Mouse (Mus musculus): Measurements from ENCODE around the gene Lypd5. TPM values are rescaled to one million over a fixed set of nuclear protein-coding genes. Genes with fewer than 3 reads are reported as not detected.
A peak's percentile ranks its signal among the peaks of the same experiment; 100 is the strongest.

The Lypd5 gene
- polyA plus RNA-seq, 1 experiment from 2014 or later: not detected

- H3K27ac ChIP-seq: peak overlapping the region; percentile 85
- H3K4me1 ChIP-seq: peaks cover 24% of the 10 kb centered on the region
- H3K4me3 ChIP-seq: peak overlapping the region; percentile 58
These were observed 28.3 kb downstream of the Lypd5 start for GRCm38 (mm10) chr7:24377091-24377865.

GRCm38 (mm10) chr7:24378049-24378701 is 29.2 kb downstream of the Lypd5 start:
- Histone ChIP-seq H3K36me3 (no peaks in the 10 kb centered on the region), H3K4me3 (no peak overlapping the region), H3K27ac (peak overlapping the region; percentile 85), H3K9me3 (no peaks in the 10 kb centered on the region), H3K4me1 (peaks cover 22% of the 10 kb centered on the region), H3K27me3 (ENCODE audit: insufficient read depth, poor library complexity, severe bottlenecking) (peaks cover 37% of the 10 kb centered on the region)
- 68% methylated on average over 10 of the region's 10 CpGs for WGBS
- DNase-seq (ENCODE audit: low spot score): no peak

More at GRCm38 (mm10) chr7:24377091-24377865, 28.3 kb downstream of the Lypd5 start:
- Histone ChIP-seq H3K27me3 (ENCODE audit: insufficient read depth, poor library complexity, severe bottlenecking) (peaks cover 36% of the 10 kb centered on the region), H3K36me3 (no peaks in the 10 kb centered on the region), H3K9me3 (no peaks in the 10 kb centered on the region)
- WGBS: 4% methylated on average over 49 of the region's 49 CpGs
- peak; percentile 96 for DNase-seq (ENCODE audit: low spot score)

- Histone ChIP-seq H3K36me3 (no peaks in the 10 kb centered on the region), H3K27me3 (ENCODE audit: insufficient read depth, poor library complexity, severe bottlenecking) (peaks cover 52% of the 10 kb centered on the region), H3K4me3 (no peak overlapping the region), H3K27ac (peak overlapping the region; percentile 60; the same call in 1 of the 2 replicates), H3K9me3 (no peaks in the 10 kb centered on the region), H3K4me1 (peaks cover 17% of the 10 kb centered on the region)
- DNase-seq (ENCODE audit: low spot score): no peak
- 55% methylated on average over 7 of the region's 7 CpGs for WGBS
These were observed 30.9 kb downstream of the Lypd5 start for GRCm38 (mm10) chr7:24379934-24380333.

DNA sequence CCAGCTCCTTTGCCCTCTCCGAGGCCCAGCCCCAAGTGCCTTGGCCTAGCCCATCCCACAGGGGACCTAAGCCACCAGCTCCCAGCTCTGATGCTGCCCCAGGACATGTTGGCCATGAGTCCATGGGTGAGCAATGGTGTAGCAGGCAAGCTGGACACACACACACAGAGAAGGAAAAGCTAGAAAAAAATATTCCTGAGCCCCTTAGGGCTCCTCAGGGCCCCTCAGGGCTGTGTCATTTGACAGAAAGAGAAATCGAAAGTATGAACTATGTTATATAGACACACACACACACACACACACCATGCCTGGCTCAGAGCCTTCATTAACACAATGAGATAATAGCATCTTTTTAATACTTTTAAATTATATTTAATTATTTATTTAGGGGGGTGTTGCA is 31.4 kb downstream of the Lypd5 start:
- Histone ChIP-seq H3K27me3 (ENCODE audit: insufficient read depth, poor library complexity, severe bottlenecking) (peaks cover 52% of the 10 kb centered on the region), H3K36me3 (no peaks in the 10 kb centered on the region), H3K9me3 (no peaks in the 10 kb centered on the region), H3K4me1 (peaks cover 17% of the 10 kb centered on the region), H3K27ac (peak overlapping the region; percentile 60; the same call in 1 of the 2 replicates), H3K4me3 (no peak overlapping the region)
- 64% methylated on average over 2 of the region's 2 CpGs for WGBS
- DNase-seq (ENCODE audit: low spot score): no peak

- no peak overlapping the region for H3K4me3 ChIP-seq
- peak overlapping the region; percentile 42 for H3K27ac ChIP-seq
- H3K27me3 ChIP-seq (ENCODE audit: insufficient read depth, poor library complexity, severe bottlenecking): peaks cover 43% of the 10 kb centered on the region
- no peaks in the 10 kb centered on the region for H3K9me3 ChIP-seq
- DNase-seq (ENCODE audit: low spot score): no peak
- H3K36me3 ChIP-seq: no peaks in the 10 kb centered on the region
- WGBS: 80% methylated on average over 16 of the region's 16 CpGs
- H3K4me1 ChIP-seq: peaks cover 7% of the 10 kb centered on the region; the same call in 1 of the 2 replicates
These were observed 33.9 kb downstream of the Lypd5 start for GRCm38 (mm10) chr7:24382730-24383372.

- H3K9me3 ChIP-seq: no peaks in the 10 kb centered on the region
- WGBS: 51% methylated on average over 6 of the region's 6 CpGs
- no peak overlapping the region for H3K4me3 ChIP-seq
- peak overlapping the region; percentile 42; the same call in 1 of the 2 replicates for H3K27ac ChIP-seq
- peaks cover 7% of the 10 kb centered on the region; the same call in 1 of the 2 replicates for H3K4me1 ChIP-seq
- no peaks in the 10 kb centered on the region for H3K36me3 ChIP-seq
- peaks cover 31% of the 10 kb centered on the region for H3K27me3 ChIP-seq (ENCODE audit: insufficient read depth, poor library complexity, severe bottlenecking)
- DNase-seq (ENCODE audit: low spot score): peak; percentile 90
These were observed 35.1 kb downstream of the Lypd5 start for GRCm38 (mm10) chr7:24384070-24384469.

- Histone ChIP-seq H3K9me3 (no peaks in the 10 kb centered on the region), H3K4me1 (peaks cover 7% of the 10 kb centered on the region; the same call in 1 of the 2 replicates), H3K4me3 (0 out of 2 replicates have a peak overlapping the region, but pooled peaks have one; percentile 23), H3K36me3 (no peaks in the 10 kb centered on the region), H3K27ac (no peak overlapping the region), H3K27me3 (ENCODE audit: insufficient read depth, poor library complexity, severe bottlenecking) (peaks cover 24% of the 10 kb centered on the region)
- DNase-seq (ENCODE audit: low spot score): no peak
- WGBS: 7% methylated on average over 11 of the region's 11 CpGs
These were observed 35.8 kb downstream of the Lypd5 start for GRCm38 (mm10) chr7:24384827-24385226.

DNA sequence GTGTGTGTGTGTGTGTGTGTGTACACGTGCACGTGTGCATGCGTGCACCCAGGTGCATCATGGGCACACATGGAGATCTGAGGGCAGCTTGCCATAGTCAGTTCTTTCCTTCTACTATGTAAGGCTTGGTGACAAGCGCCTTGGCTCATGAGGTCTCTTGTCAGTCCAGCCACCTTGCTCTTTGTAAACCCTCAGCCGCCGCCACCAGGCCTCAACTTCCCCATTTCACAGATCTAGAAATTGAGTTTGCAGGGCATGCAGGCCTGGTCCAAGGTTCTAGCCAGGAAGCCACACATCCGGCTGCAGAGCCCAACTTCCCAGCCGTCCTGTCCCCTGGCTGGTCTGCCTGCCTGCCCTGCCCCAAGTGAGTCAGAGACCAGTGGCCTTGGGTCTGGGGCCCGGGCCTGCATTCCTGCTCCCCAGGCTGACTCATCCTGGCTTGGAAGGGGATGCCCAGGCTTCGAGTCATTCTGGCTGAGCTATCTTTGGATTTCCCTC is 38.1 kb downstream of the Lypd5 start:
- H3K4me3 ChIP-seq: no peak overlapping the region
- peaks cover 20% of the 10 kb centered on the region for H3K27me3 ChIP-seq (ENCODE audit: insufficient read depth, poor library complexity, severe bottlenecking)
- H3K27ac ChIP-seq: no peak overlapping the region
- H3K36me3 ChIP-seq: no peaks in the 10 kb centered on the region
- H3K4me1 ChIP-seq: peaks cover 3% of the 10 kb centered on the region
- no peak for DNase-seq (ENCODE audit: low spot score)
- H3K9me3 ChIP-seq: no peaks in the 10 kb centered on the region
- WGBS: 70% methylated on average over 10 of the region's 10 CpGs

- 63% methylated on average over 13 of the region's 13 CpGs for WGBS
- no peaks in the 10 kb centered on the region for H3K36me3 ChIP-seq
- no peaks in the 10 kb centered on the region for H3K9me3 ChIP-seq
- no peak overlapping the region for H3K27ac ChIP-seq
- 0 out of 2 replicates have a peak, but pooled peaks cover 5% of the 10 kb centered on the region for H3K27me3 ChIP-seq (ENCODE audit: insufficient read depth, poor library complexity, severe bottlenecking)
- no peak overlapping the region for H3K4me3 ChIP-seq
- no peak for DNase-seq (ENCODE audit: low spot score)
- H3K4me1 ChIP-seq: peaks cover 3% of the 10 kb centered on the region; the same call in 1 of the 2 replicates
These were observed 40.7 kb downstream of the Lypd5 start for GRCm38 (mm10) chr7:24389516-24390187.

GRCm38 (mm10) chr7:24390512-24390911 is 41.5 kb downstream of the Lypd5 start:
- H3K4me3 ChIP-seq: no peak overlapping the region
- 72% methylated on average over 7 of the region's 7 CpGs for WGBS
- DNase-seq (ENCODE audit: low spot score): no peak
- H3K36me3 ChIP-seq: no peaks in the 10 kb centered on the region
- peaks cover 3% of the 10 kb centered on the region; the same call in 1 of the 2 replicates for H3K4me1 ChIP-seq
- H3K27ac ChIP-seq: no peak overlapping the region
- no peaks in the 10 kb centered on the region for H3K9me3 ChIP-seq
- 0 out of 2 replicates have a peak, but pooled peaks cover 4% of the 10 kb centered on the region for H3K27me3 ChIP-seq (ENCODE audit: insufficient read depth, poor library complexity, severe bottlenecking)

DNA sequence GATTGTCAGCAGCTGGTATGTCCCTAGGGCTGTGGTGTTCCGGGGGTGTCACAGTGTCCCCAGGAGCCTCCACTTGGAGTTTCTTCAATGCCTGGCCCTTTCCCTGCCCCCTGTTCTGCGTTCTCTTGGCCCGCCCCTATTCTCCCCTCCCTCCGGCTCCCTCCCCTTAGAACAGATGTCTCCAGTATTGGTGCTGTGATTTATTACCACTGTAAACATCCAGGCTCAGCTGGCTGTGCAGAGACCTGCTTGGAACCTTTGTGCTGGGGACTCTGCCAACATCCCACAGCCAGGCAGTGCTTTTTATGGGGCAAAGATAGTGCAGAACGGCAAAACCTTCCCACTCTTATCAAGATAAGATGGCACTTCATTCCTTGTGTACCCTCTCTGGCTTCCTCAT is 42.1 kb downstream of the Lypd5 start:
- peaks cover 3% of the 10 kb centered on the region; the same call in 1 of the 2 replicates for H3K4me1 ChIP-seq
- no peak overlapping the region for H3K4me3 ChIP-seq
- no peaks in the 10 kb centered on the region for H3K9me3 ChIP-seq
- 27% methylated on average over 5 of the region's 5 CpGs for WGBS
- 0 out of 2 replicates have a peak, but pooled peaks cover under 1% of the 10 kb centered on the region for H3K27me3 ChIP-seq (ENCODE audit: insufficient read depth, poor library complexity, severe bottlenecking)
- H3K36me3 ChIP-seq: no peaks in the 10 kb centered on the region
- DNase-seq (ENCODE audit: low spot score): no peak
- H3K27ac ChIP-seq: no peak overlapping the region

- Histone ChIP-seq H3K4me1 (peaks cover 3% of the 10 kb centered on the region; the same call in 1 of the 2 replicates), H3K4me3 (no peak overlapping the region), H3K9me3 (no peaks in the 10 kb centered on the region), H3K27ac (no peak overlapping the region), H3K27me3 (ENCODE audit: insufficient read depth, poor library complexity, severe bottlenecking) (no peaks in the 10 kb centered on the region), H3K36me3 (no peaks in the 10 kb centered on the region)
- no peak for DNase-seq (ENCODE audit: low spot score)
- 84% methylated on average over 2 of the region's 2 CpGs for WGBS
These were observed 42.7 kb downstream of the Lypd5 start for GRCm38 (mm10) chr7:24391687-24392086.

All from heart, embryonic 10.5 days (tissue).